Mouse (Mus musculus): ENCODE measurements around the gene Asl. TPM values are rescaled to one million over a fixed set of nuclear protein-coding genes. Genes with fewer than 3 reads are reported as not detected.

The Asl gene
- total RNA-seq, 2 experiments from 2014 or later = 19.2 to 21.5 TPM

DNA sequence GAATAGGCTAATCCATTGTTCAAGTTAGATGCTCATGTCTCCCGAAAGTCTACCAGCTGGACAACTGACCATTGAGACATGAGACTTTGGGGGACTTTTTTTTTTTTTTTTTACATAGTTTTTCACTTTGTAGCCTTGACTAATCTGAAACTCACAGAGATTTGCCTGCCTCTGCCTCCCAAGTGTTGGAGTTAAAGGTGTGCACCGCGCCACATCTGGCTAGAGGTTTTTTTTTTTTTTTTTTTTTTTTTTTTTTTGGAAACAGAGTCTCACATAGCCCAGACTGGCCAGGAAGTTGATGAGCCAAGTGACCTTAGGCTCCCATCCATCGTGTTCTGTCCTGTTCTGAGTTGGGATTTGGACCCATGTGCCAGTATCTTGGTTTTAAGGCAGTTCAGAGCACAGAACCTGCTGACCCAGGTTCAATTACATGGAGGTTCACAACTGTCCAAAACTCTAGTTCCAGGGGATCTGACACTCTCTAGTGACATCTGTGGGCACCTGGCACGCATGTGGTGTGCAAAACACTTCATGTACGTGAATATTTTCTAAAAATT lies 20.9 kb downstream of the Asl start:
- DNase-seq (ENCODE audit: low spot score in 2 of 2) = no peak

DNA sequence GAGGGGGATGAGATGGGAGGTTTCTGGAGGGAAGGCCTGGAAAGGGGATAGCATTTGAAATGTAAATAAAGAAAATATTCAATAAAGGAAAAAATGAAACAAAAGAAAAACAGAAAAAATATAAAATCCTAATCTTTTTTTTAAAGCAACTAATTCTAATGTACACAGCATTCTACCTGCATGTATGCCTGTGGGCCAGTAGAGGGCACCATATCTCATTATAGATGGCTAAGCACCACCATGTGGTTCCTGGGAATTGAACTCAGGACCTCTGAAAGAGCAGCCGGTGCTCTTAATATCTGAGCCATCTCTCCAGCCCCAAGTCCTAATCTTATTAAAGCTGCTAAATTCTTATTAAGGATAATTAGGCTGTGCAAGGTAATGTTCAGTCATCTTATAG lies 21.7 kb downstream of the Asl start:
- no peak for DNase-seq (ENCODE audit: low spot score in 2 of 2)

DNA sequence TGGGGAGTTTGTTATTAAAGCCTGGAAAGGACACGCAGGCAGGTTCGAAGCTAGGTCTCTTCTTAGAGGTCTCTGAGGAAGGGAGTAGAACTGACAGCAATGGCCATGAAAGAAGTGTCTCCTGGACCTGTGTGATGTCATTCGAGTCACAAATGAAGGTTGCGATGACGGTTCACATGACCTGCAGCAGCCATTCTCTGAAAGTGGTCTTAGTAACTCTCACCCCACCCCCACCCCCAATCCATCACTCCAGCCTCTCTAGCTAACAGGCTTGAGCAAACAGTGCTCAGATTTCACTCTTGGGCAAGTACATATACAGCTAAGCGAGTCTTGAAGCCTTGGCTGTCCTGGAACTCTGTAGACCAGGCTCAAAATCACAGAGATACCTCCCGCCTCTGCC lies 25.8 kb downstream of the Asl start:
- no peak for DNase-seq (ENCODE audit: low spot score in 2 of 2)

DNA sequence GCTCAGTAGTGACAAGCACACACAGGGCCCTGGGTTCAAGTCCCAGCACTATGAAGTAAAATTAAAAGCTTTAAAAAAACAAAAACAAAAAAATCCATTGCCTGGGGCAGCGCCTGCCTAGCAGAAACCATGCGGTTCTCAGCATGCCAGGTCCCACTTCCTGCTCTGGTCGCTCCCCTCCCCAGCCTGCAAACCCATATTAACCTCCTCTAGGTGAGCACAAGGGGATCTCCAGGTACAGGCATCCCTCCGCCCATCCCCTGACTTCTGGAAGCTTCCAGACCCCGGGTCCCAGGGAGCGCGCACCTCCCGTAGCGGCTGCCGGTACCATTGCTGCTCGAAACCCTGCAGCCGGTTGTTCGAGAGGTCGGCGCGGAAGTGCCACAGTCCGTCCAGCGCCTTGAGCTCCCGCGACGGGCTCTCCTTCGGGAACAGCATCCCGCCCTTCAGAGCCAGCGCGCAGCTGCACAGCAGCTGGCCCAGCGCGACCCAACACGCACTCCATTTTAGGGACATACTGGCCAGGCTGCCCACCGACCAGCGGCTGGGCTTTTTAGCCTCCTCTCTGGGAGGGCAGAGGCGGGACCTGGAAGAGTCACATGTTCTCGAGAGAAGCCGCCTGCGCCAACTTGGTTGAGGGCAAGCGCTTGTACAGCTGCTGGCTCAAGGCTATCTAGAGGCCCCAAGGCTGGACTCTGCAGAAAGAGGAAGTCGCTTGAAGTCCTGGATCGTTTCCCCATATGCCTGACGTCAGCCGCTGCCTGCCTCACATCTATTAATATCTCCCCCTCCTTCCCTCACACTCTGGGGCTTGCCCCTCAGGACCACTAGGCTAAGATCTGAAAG lies 26.5 kb downstream of the Asl start, which contains the start of gene Gusb:
Gusb (minus strand) TSS at position 749 of the 846 bp plus-strand sequence.
- peak; percentile 54 to 72 for DNase-seq (ENCODE audit: low spot score in 2 of 2)

DNA sequence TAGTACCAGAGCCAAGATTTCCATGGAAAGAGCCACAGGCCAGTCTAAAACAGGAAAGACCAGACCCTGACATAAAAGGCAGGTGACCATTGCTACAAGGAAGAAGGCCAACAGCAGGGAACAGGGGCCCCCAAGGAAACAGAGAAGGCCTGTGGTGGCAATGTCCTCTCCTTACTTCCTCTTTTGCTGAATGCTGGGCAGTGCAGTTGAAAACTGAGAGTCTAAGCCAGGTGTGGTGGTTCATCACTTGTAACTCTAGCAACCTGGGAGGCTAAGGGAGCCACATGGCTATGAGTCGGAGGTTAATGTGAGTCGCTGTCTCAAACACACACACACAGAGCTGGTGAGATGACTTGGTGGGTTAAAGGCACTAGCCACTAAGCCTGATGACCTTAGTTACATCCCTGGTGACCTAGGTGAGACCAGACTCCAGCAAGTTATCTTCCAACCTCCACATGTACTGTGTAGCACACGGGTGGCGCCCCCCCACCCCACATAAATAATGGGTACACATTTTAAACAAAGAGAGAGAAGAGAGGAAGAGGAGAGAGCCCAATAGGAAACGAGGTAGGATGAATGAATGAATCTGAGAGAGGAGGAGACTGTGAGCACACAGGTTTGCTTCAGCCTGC lies 27.6 kb downstream of the Asl start:
- DNase-seq (ENCODE audit: low spot score in 2 of 2) = no peak

DNA sequence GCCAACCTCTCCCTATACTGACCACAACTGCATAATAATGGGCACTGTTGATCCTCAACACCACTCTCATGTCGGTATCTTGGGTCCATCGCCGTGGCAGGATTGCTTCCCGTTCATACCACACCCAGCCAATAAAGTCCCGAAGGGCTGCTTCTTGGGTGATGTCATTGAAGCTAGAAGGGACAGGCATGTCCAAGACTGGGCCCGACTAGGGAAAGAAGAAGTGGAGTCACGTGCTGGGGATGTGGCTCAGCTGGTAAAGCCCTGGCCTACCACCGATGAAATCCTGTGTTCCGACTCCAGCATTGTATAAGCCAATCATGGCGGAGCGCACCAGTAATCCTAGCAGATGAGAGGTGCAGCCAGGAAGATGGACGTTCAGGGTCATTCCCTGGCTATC lies 28.3 kb downstream of the Asl start:
- DNase-seq (ENCODE audit: low spot score in 2 of 2) = no peak

DNA sequence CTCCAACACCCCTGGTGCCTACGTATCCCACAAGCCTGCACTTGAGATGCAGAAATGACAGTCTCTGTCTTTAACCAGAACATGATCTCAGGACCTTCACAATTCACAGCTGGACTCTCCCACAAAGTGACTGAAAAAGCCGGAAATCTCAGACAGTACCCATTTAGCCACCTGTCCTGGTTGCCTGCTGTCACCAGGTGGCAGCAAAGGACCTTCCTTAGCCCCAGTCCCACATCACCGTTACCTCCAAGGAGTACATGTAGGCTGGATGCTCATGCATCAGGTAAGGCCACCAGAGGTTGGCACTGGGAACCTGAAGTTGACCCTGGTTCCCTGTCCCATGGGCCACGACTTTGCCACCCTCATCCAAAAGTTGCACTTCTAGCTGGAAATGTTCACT lies 29.9 kb downstream of the Asl start:
- DNase-seq (ENCODE audit: low spot score in 2 of 2) = peak; percentile 31 to 39

DNA sequence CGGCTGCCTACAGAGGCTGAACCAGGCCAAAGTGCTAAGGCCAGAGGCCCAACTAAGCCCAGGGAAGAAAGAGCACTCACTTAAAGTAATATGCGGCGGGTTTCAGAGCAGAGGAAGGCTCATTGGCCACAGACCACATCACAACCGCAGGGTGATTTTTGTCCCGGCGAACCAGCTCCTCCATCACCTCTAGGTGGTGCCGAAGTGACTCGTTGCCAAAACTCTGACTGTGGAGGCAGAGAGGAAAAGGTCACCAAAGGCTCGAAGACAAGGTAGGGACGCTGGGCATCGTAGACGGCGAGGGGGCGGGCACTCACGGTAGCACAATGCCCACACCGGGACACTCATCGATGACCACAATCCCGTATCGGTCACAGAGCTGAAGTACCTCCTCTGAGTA lies 31.3 kb downstream of the Asl start:
- no peak for DNase-seq (ENCODE audit: low spot score in 2 of 2)

DNA sequence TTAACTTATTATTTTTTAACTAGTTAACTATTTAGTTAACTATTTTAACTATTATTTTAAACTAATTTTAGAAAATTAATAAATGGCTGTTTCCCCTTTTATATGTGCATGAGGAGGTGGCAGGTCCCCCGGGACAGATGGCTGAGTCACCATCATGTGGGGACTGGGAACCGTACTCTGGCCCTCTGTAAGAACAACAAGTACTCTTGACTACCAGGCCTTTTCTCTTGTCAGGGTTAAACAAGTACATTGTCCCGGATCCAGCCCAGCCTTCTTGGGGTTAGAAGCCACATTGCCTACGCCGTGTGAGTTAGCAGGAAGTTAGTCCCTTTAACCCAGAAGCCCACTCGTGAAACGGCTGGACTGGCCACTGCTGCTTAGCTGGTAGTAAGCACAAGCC lies 34.1 kb downstream of the Asl start:
- DNase-seq (ENCODE audit: low spot score in 2 of 2) = no peak

DNA sequence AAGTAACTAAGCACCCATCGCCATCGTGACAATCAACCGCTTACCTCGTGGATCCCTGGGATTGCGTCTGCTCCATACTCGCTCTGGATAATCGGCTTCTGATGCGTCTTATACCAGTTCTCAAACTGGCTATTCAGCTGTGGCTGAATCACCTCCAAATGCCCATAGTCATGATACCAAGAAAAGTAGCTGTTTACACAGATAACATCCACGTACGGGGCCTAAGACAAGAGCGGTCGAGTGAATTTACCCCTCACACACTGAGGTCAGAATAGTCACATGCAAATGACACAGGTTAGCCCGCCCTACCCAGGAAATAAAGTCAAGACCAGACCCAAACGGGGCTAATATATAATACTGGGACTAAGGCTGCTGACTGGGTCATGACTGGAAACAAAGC lies 35.7 kb downstream of the Asl start:
- no peak for DNase-seq (ENCODE audit: low spot score in 2 of 2)

DNA sequence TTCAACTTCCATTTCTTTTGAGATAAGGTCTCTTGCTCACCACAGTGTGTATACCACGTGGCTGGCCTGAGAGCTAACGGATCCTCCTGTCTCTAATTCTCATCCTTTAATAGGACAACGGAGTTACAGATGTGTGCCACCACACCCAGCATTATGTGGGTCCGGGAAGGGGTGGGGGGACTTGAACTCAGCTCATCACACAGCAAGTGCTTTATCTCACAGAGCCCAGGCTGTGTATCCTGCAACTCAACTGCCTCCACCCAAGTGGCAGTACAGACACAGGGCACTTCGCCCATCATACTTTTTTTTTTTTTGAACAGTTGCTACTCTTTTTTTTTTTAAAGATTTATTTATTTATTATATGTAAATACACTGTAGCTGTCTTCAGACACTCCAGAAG lies 37.1 kb downstream of the Asl start:
- no peak for DNase-seq (ENCODE audit: low spot score in 2 of 2)

DNA sequence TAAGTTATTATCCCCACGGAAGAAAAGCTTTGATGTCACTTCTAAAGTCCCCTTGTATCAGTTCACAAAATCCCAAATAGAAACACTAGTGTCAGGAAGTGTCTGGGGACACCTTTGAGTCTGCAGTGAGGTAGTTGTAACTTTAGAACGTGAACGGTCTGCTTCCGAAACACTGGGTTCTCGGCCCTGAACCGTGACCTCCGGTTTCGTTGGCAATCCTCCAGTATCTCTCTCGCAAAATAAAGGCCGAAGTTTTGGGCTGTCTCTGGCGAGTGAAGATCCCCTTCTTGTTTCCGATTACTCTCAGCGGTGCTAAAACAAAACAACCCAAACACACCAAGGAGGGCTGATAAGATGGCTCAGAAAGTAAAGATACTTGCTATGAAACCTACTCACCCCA lies 39.7 kb downstream of the Asl start:
- DNase-seq (ENCODE audit: low spot score in 2 of 2) = no peak

DNA sequence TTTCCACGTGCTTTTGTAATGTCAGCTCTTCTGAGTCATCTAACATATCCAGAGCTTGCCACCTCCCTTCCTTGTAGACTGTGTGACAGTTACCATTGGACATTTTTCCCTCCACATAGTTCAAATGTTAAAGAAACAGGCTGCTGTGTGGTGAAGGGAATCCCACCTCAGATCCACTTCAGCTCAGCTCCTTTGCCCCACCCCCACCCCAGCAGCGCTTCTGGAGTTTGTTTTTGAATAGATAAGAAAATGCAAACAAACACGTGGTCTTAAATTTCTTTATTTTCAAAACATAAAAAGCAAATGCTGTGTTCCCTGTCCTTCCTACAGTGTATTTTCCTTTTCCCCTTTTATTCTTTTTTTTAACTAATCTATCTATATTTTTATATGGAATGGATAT lies 48.8 kb downstream of the Asl start:
- no peak for DNase-seq (ENCODE audit: low spot score in 2 of 2)

DNA sequence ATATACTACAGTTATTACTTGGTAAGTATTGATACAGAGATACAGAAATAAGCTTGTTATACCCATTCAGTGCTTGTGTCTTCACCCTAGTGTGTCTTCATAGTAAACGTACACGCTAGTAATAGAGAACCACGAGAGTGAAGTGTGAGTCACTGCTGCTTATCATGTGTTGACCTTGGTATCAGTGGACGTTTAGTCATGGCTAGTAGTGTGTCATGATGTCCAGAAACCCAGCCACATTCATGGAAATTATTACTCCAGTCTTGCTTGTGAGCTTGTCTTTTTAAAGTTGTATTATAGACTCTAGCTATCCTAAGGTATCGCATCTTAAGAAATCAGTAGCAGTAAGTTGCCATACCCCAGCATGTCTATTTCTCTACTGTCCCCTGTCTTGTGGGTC lies 50.4 kb downstream of the Asl start:
- no peak for DNase-seq (ENCODE audit: low spot score in 2 of 2)

DNA sequence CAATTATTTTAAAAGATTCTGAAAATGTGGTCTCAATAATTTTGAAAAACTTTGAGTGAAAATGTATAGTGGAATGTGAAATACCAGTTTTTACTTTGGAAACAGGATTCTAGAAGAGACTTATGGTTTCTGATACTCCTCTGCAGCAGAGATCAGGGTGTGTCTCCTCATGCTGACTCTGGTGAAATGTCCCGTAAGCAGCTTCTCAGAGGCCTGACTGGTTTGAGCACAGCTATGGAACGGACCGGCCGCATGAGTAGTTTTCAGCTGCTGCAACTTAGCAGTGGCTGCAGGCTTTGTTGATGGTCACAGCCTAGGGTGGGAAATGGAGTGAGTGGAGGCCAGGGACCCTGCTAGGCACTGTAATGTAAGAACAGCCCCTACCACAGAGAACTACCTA lies 51.3 kb downstream of the Asl start:
- DNase-seq (ENCODE audit: low spot score in 2 of 2) = no peak

DNA sequence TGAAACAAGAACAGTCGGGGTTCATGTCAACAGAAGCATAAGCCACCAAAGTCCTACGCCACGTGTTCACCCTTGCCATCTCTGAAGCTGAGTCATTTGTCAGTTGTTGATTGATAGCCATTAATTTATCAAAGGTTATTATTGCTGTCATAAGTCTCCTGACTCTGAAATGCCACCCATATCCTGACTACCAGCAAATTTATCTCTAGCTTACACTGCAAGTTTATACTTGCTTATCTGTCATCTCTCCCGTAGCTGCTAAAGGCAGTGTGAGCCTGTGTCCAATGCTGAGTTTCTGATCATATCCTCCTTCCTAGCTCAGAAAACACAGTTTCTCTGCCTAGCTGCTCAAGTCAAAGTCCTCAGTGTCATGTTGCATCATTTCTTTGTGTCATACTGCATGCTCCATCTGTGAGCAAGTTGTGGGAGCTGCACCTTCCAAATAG lies 54.2 kb downstream of the Asl start:
- DNase-seq (ENCODE audit: low spot score in 2 of 2) = no peak

DNA sequence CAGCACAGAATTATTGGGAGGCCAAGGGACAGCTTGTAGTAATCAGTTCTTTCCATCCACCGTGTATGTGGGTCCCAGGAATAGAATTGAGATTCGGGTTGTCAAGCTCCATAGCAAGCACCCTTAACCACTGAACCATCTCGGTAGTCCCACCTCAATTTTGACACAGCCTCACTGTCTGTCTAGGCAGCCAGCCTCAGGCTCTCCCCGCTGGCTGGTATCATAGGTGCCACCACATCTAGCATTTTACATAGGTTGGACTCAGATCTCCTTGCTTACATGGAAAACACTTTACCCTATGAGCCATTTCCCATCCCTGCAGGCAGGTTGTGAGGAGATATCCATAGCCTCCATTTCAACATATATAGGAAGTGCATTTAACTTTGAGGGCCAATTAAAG lies 54.7 kb downstream of the Asl start:
- no peak for DNase-seq (ENCODE audit: low spot score in 2 of 2)

DNA sequence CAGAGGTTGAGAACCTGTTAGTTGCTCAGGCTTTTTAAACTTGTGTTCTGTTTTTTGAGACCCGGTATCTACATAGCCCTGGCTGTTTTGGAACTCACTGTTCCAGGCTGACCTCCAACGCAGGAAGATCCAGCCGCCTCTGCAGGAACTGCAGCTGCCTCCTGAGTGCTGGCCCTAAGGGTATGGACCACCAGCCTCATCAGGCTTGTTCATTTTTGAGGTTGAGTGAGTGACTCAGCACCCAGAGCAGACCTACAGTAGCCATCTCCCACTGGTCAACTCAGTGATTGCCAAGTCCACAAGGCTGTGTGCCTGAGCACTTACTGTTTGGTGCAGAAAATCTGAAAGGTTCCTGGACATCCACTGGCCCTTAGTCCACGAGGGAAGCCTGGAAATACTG lies 57.6 kb downstream of the Asl start:
- DNase-seq (ENCODE audit: low spot score in 2 of 2) = no peak

DNA sequence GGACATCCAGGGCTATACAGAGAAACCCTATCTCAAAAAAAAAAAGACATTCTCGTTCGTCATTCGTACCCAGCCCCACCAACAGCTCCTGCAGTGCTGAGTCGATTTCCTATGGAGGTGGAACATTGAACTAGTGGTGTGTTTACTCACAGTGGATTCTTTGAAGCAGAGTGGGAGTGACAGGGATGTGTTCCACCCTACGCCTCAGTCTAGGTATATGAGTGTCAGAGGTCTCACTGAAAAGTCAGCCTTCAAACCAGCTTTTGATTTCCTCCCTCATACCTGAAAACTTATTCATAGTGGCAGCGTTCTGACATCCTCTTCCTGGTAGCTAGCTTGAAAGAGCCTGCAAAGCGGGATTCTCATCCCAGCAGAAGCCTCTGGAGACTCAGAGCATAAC lies 60.6 kb downstream of the Asl start:
- no peak for DNase-seq (ENCODE audit: low spot score in 2 of 2)

DNA sequence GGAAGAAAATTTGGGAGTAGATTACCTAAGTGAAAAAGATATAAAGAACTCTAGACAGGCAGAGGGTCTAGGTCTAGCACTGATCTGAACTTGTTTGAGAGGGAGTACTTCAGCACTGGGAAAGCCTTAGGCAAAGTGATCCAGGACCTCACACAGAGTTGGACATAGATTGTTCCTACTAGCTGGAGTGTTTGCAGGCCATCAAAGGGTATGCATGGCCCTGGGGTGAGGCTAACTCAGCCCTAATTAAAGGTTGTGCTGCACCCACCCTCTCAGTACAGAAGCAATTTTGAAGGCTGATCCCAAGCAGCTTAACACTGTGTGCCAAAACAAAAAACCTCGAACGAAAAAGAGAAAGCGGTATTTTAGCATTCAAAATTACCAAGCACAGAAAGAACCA lies 62.6 kb downstream of the Asl start:
- no peak for DNase-seq (ENCODE audit: low spot score in 2 of 2)

DNA sequence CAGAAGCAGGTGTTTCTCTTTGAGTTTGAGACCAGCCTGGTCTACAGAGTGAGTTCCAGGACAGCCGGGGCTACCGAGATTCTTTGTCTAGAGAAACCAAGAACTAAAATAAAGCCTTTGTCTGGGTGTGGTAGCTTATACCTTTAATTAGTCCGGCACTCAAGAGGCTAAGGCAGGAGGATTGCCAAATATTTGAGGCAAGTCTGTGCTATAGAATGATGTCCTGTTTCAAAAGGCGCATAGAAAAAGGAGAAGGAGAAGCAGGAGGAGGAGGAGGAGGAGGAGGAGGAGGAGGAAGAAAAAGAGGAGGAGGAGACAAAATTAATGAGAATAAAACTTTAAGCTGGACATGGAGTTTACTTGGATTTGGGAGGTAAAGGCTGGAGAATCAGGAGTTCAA lies 65.8 kb downstream of the Asl start:
- no peak for DNase-seq (ENCODE audit: low spot score in 2 of 2)
